ENCODE assay signal across 16 mouse cellular contexts in the genomic region with DNA sequence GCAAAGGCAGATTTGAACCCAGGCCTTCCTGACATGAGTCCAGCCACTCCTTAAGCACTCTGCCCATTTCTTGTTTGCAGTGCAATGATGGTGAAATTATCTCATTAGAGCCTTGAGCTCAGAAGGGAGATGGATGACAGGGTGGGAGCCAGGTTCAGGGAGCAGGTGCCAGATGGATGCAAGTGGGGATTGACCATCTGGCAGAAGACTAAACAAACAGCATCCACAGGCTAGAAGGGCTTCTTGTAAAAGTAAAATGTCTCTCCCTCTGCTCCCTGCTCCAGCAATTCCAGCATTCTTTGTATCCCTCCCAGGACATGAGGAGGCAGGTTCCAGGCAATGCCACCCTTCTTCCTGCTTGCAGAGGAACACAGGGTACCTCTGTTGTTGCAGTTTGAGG.
"Had no signal": no experiment of that assay in that cellular context is flagged by ENCODE, and none has a peak within 500 bp of the region (broad histone marks: within the 10 kb centered on the region; RNA-seq: fewer than 3 reads in every experiment).

No protein-coding gene starts in this region.

- H3K4me2 ChIP-seq: limb, embryonic 12.5 days; liver, embryonic 13.5 days; lung, embryonic 15.5 days; neural tube, embryonic 15.5 days had no signal

- ATAC-seq: liver, postnatal 0 days had no signal

- H3K36me3 ChIP-seq: limb, embryonic 12.5 days; liver, embryonic 13.5 days; lung, embryonic 15.5 days; neural tube, embryonic 15.5 days had no signal

- DNase-seq: kidney, postnatal 25 days; liver; liver, embryonic 13.5 days; liver, postnatal 0 days; lung, postnatal 14 days; midbrain, embryonic 14.5 days; right cerebral cortex, adult 18-20 months; right cerebral cortex, postnatal 25 days; thymus, postnatal 4 days had no signal

- H3K27ac ChIP-seq: left cerebral cortex, adult 2 months; limb, embryonic 12.5 days; liver, embryonic 13.5 days; lung, embryonic 15.5 days; macrophage; neural tube, embryonic 15.5 days; stomach, postnatal 0 days had no signal

- H3K9me3 ChIP-seq: limb, embryonic 12.5 days; liver, embryonic 13.5 days; lung, embryonic 15.5 days; neural tube, embryonic 15.5 days had no signal

- H3K4me1 ChIP-seq: limb, embryonic 12.5 days; liver, embryonic 13.5 days; lung, embryonic 15.5 days; megakaryocyte, embryonic 14.5 days had no signal

- H3K4me3 ChIP-seq: left cerebral cortex, adult 2 months; limb, embryonic 12.5 days; liver, embryonic 13.5 days; lung, embryonic 15.5 days; megakaryocyte, embryonic 14.5 days; neural tube, embryonic 15.5 days had no signal

- H3K27me3 ChIP-seq: limb, embryonic 12.5 days; liver, embryonic 13.5 days; lung, embryonic 15.5 days; megakaryocyte, embryonic 14.5 days; neural tube, embryonic 15.5 days had no signal

- H3K9ac ChIP-seq: limb, embryonic 12.5 days; liver, embryonic 13.5 days; liver, postnatal 0 days; lung, embryonic 15.5 days; neural tube, embryonic 15.5 days had no signal
